Mouse (Mus musculus) kidney, postnatal 14 days (tissue): Measurements from ENCODE around the gene Zfp1.

Source experiments
- DNase-seq: peaks from one replicate; pipeline ENCODE4 v3.0.0; 2022; ENCODE audit warnings: mixed read lengths

Zfp1 gene

DNA sequence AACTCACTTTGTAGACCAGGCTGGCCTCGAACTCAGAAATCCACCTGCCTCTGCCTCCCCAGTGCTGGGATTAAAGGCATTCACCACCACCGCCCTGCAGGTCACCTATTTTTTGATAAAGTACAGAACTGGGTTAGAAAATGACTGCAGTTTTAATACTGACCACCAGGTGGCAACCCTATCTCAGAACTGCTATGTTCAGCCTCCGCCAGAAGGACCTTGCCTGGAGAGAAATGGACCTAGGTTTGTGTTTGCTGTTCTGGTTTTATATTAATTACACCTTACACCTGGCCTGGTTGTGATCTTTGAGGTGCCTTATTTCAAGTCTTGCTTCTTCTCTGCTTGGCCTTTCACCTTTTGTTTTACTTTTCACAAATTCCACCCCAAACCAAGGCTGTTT lies 34.9 kb downstream of the Zfp1 start:
- DNase-seq: peak; percentile 84

- DNase-seq: no peak
Measured at GRCm38 (mm10) chr8:111678848-111679247, 35.6 kb downstream of the Zfp1 start.

DNA sequence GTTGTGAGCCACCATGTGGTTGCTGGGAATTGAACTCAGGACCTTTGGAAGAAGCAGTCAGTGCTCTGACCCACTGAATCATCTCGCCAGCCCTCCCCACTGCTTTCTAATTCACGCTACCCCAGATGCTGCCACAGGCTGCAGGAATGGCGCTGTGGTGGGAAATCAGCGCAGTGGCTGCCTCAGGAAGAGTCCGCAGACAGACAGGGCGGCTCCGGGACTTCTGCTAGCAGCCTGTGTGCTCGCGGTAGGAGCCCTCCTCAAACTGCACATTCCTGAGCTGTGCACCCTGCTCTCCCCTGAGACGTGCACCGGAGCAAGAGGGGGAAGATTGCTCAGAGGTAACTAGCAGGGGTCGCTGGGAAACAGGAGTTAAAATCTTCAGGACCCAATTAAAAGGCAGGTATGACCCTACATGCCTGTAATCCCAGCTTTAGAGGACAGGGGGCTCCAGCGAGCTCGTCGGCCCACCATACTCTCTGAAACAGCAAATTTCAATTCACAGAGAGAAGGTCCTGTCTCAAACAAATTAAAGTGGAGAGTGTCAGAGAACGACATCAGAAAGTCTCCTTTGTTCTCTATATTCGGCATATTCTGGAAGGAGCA lies 37.3 kb downstream of the Zfp1 start:
- DNase-seq: no peak

GRCm38 (mm10) chr8:111681153-111681552 lies 38.0 kb downstream of the Zfp1 start:
- no peak for DNase-seq

- no peak for DNase-seq
Measured at GRCm38 (mm10) chr8:111682521-111682920, 39.3 kb downstream of the Zfp1 start.

DNA sequence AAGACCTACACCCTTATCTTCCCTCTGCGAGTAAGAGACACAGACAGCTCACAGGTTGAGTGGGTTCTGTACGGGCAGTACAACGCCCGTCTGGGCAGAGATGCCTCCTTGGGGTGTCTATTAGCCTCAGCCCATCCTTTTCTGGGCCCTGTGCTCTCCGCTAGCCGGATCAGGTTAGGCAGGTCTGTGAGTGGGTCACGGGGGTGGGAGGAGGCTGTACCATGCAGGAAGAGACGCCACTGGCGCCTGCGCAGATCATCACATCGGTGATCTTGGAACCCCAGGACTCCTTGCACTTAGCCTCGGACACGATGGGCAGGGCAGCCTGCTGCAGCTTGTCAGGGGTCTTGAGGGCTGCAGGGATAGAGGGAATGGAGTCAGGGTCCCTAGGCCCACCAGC lies 43.7 kb downstream of the Zfp1 start:
- DNase-seq: no peak

GRCm38 (mm10) chr8:111690960-111691445 lies 47.8 kb downstream of the Zfp1 start, which contains the start of gene Ctrb1:
Gene Ctrb1, minus strand, starts transcription at chr8:111691010.
- DNase-seq: no peak

DNA sequence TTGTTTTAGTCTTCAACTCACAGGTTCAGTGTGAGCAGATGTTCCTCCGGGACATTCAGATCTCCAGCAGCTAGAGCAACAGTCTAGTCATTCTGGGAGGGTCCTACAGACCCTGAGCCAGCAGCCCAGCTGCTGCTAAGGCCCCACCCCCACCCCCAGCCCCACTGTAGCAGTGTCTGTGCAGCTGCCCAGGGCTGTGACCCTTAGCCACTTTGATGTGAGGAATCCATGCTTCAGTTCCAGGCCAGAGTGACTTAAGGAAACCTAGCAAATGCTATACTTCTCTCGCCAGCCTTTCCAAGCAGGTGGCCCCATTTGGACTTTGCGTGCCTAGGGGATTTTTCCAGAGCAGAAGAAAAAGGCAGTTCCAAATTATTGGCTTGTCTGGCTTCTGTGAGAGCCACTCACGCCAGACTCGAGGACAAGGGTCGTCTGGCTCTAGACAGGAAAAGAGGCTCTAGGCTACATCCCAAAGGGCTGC lies 50.1 kb downstream of the Zfp1 start:
- no peak for DNase-seq

DNA sequence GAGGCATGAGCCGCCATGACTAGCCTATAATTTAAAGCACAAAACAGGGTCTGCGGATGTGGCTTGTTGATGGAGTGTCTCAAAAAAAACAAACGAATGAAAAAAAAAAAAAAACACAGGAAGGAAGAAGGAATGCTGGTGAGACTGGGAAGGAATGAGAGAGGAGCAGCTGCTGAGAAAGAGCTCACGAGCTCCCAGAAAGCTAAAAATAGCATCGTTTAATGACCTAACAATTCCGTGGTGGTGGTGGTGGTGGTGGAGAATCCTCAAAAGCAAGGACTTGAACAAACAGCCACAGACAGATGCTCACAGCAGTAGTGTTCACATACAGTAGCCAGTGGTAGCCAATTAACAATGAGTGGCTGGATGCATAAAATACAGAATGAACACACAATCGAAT lies 52.2 kb downstream of the Zfp1 start:
- no peak for DNase-seq

DNA sequence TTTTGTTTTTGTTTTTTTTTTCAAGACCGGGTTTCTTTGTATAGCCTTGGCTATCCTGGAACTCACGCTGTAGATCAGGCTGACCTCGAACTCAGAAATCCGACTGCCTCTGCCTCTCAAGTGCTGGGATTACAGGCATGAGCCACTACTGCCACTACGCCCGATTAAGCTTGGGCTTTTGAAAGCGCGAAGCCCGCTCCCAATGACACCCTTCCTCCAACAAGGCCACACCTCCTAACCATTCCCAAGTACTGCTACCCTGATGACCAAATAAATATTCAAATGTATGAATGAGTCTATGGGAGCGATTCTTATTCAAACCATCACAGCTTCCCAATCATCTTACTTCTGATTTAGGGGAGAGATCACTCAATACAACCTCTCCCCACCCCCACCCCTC lies 54.5 kb downstream of the Zfp1 start:
- no peak for DNase-seq

- DNase-seq: no peak
Measured at GRCm38 (mm10) chr8:111699035-111699434, 55.8 kb downstream of the Zfp1 start.

GRCm38 (mm10) chr8:111700201-111700600 lies 57.0 kb downstream of the Zfp1 start:
- no peak for DNase-seq

GRCm38 (mm10) chr8:111700740-111701139 lies 57.5 kb downstream of the Zfp1 start:
- no peak for DNase-seq

DNA sequence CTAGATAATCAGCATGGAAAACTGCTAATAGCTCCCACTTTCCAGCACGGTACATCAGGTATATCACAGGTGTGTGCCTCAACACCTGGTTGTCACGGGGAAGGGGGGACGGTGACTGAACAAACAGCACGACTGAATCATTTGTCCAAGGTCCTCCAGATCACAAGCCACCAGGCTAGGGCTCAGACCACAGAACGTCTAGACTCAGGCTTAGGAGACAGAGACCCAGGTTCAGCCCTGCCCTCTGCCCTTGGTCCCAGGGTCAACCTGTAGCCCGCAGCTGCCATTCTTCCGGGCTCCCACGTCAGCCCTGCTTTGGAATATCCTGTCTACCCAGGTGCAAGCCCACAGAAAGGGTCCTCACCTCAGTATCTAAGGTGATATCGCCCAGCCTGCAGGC lies 58.2 kb downstream of the Zfp1 start:
- DNase-seq: no peak

DNA sequence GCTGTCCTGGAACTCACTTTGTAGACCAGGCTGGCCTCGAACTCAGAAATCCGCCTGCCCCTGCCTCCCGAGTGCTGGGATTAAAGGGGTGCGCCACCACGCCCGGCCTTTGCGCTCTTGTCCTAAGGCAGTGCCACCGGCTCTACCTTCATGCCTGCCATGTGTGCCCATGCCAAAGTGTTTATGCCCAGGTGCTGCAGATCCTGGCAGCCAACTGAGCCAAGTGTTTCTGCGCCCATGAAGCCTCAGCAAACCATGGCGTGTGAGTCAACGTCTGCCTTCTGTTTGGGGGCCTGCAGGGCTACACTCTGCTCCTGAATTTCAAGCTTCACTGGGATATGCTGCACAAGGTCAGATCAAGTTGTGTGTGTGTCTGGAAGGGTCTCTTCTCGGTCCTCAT lies 61.4 kb downstream of the Zfp1 start:
- DNase-seq: no peak

GRCm38 (mm10) chr8:111705222-111705621 lies 62.0 kb downstream of the Zfp1 start:
- no peak for DNase-seq

GRCm38 (mm10) chr8:111705699-111706098 lies 62.5 kb downstream of the Zfp1 start:
- DNase-seq: no peak

DNA sequence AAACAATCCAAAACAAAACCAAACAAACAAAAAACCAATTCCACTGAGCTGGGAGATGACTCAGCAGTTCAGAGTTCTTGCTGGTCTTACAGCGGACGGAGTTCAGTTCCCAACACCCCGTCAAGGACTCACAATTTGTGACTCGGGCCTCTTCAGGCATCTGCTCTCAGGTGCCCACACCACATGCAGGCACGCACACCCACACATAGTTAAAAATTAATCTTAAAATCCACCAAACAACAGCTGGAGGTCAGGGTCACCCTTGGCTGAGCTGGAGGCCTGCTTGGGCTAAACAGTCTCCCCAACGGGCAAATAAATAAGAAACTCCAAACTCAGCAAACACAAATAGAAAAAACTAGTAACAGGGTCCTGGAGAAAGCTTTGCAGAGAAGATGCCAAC lies 65.1 kb downstream of the Zfp1 start:
- DNase-seq: peak; percentile 85

- DNase-seq: peak; percentile 80
Measured at GRCm38 (mm10) chr8:111709223-111709622, 66.0 kb downstream of the Zfp1 start.

- DNase-seq: no peak
Measured at GRCm38 (mm10) chr8:111710777-111711485, 67.7 kb downstream of the Zfp1 start.

DNA sequence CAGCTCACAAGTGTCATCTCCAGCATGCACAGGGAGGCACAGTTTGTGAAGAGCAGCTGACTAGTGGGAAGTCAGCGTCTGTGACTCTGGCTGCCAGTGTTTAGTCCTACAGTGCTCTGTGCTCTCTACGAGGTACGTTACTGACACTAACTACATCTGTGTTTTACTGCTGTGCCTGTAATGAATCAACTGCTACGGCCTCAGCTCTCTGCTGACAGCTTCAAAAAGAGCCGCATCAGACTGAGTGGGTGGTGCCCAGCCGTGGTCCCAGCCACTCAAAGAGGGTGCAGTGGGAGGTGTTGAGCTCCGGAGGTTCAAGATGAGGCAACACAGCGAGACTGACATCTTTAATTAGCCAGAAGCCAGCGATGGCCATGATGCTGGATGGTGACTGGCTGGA lies 68.9 kb downstream of the Zfp1 start:
- no peak for DNase-seq

GRCm38 (mm10) chr8:111712588-111712987 lies 69.4 kb downstream of the Zfp1 start:
- DNase-seq: peak; percentile 77

- no peak for DNase-seq
Measured at GRCm38 (mm10) chr8:111713291-111713690, 70.1 kb downstream of the Zfp1 start.

GRCm38 (mm10) chr8:111713817-111714216 lies 70.6 kb downstream of the Zfp1 start:
- no peak for DNase-seq
